Mouse (Mus musculus) heart, postnatal 0 days (tissue): ENCODE results near the gene Npcd. TPM values are rescaled to one million over a fixed set of nuclear protein-coding genes. Genes with fewer than 3 reads are reported as not detected.

Experiments
- ATAC-seq: fragments of 200-750 bp; cut with Nextera tagmentation; 2 replicates; pipeline ENCODE4 v1.8.0; 2017; ENCODE audit warnings: low read depth, moderate number of reproducible peaks, moderate library complexity; ENCODE audit not compliant: insufficient read depth
- DNase-seq: peaks from one replicate; pipeline ENCODE4 v3.0.0-alpha.2; 2016; ENCODE audit warnings: low spot score
- H3K27ac ChIP-seq: fragments of 300-500 bp; sonication (generic); 2 replicates; pipeline ENCODE4 v1.5.1; 2014; ENCODE audit warnings: low read depth, mild to moderate bottlenecking
- H3K27me3 ChIP-seq: fragments of 300-500 bp; sonication (generic); 2 replicates; pipeline ENCODE4 v1.6.1; 2014; ENCODE audit warnings: low read length, mixed read lengths; ENCODE audit not compliant: control insufficient read depth, insufficient read depth
- H3K36me3 ChIP-seq: fragments of 300-500 bp; sonication (generic); replicated peaks from 2 replicates; pipeline ENCODE4 v1.6.1; 2014; ENCODE audit warnings: low read length, mixed read lengths; ENCODE audit not compliant: control insufficient read depth, insufficient read depth
- H3K4me1 ChIP-seq: fragments of 300-500 bp; sonication (generic); 2 replicates; pipeline ENCODE4 v1.6.1; 2014; ENCODE audit warnings: antibody characterized with exemption; ENCODE audit not compliant: control insufficient read depth, insufficient read depth
- H3K4me2 ChIP-seq: fragments of 300-500 bp; sonication (generic); 2 replicates; pipeline ENCODE4 v1.6.1; 2014; ENCODE audit warnings: low read depth, mild to moderate bottlenecking, low read length, moderate library complexity
- H3K4me3 ChIP-seq: fragments of 300-500 bp; sonication (generic); 2 replicates; pipeline ENCODE4 v1.5.1; 2014; ENCODE audit warnings: low read depth, low read length
- H3K9ac ChIP-seq: fragments of 300-500 bp; sonication (generic); replicated peaks from 2 replicates; pipeline ENCODE4 v1.6.1; 2014; ENCODE audit warnings: low read depth, low read length, mixed read lengths
- H3K9me3 ChIP-seq: fragments of 300-500 bp; sonication (generic); replicated peaks from 2 replicates; pipeline ENCODE4 v1.6.1; 2016; ENCODE audit warnings: low read length; ENCODE audit not compliant: control insufficient read depth
- CTCF ChIP-seq: IDR thresholded peaks from 2 replicates; pipeline ENCODE4 v1.5.1; 2016; ENCODE audit warnings: antibody characterized with exemption, control low read depth, low read depth
- EP300 ChIP-seq: IDR thresholded peaks from 2 replicates; pipeline ENCODE4 v1.6.1; 2016; ENCODE audit warnings: antibody characterized with exemption, low read depth
- WGBS: fragments of 180-500 bp; shearing (Covaris S2); extraction: QIAGEN DNeasy Blood & Tissue Kit; methylation state at CpG from one replicate; pipeline ENCODE4 v1.1.7; 2014; 5-methylcytosine and 5-hydroxymethylcytosine counted together
- polyA plus RNA-seq: library from polyadenylated mRNA; unstranded; fragments of >200 nt; fragmentation: Nextera tagmentation; extraction: Ambion mirVana; gene quantifications from 2 replicates; pipeline ENCODE4 v1.2.1, GENCODE M21; 2015
- total RNA-seq: library from RNA; depleted of rRNA; stranded (reverse); fragments of >200 nt; gene quantifications from 2 replicates; pipeline ENCODE4 v1.2.3, GENCODE M21; 2014; ENCODE audit warnings: low replicate concordance

Gene Npcd
- total and polyA plus RNA-seq, 2 experiments from 2014 or later = 8.7 TPM; not detected in 1

GRCm38 (mm10) chr15:79859821-79860220 lies 25.8 kb upstream of the Npcd start:
- ATAC-seq = no peak
- no peaks in the 10 kb centered on the region for H3K36me3 ChIP-seq
- WGBS = 78% methylated on average over 9 of the region's 9 CpGs

GRCm38 (mm10) chr15:79858979-79859378 lies 24.9 kb upstream of the Npcd start:
- Histone ChIP-seq H3K9ac (no peak overlapping the region), H3K4me1 (no peaks in the 10 kb centered on the region), H3K9me3 (no peaks in the 10 kb centered on the region), H3K4me3 (no peak overlapping the region), H3K36me3 (no peaks in the 10 kb centered on the region), H3K27ac (no peak overlapping the region), H3K27me3 (no peaks in the 10 kb centered on the region), H3K4me2 (no peak overlapping the region)
- DNase-seq (peak; percentile 32), ATAC-seq (peak; percentile 82)
- TF ChIP-seq CTCF (no peak), EP300 (no peak)
- WGBS = 35% methylated on average over 5 of the region's 5 CpGs

More at GRCm38 (mm10) chr15:79859821-79860220, 25.8 kb upstream of the Npcd start:
- TF ChIP-seq CTCF (no peak), EP300 (no peak)
- DNase-seq = no peak
- H3K27ac ChIP-seq = no peak overlapping the region
- H3K4me1 ChIP-seq = no peaks in the 10 kb centered on the region
- no peaks in the 10 kb centered on the region for H3K9me3 ChIP-seq
- no peak overlapping the region for H3K4me2 ChIP-seq
- H3K9ac ChIP-seq = no peak overlapping the region
- H3K27me3 ChIP-seq = no peaks in the 10 kb centered on the region
- H3K4me3 ChIP-seq = no peak overlapping the region

- H3K36me3 ChIP-seq = no peaks in the 10 kb centered on the region
- peaks cover 9% of the 10 kb centered on the region; the same call in 1 of the 2 replicates for H3K4me1 ChIP-seq
- no peak overlapping the region for H3K4me3 ChIP-seq
- H3K9ac ChIP-seq = no peak overlapping the region
- TF ChIP-seq CTCF (no peak), EP300 (no peak)
- no peak overlapping the region for H3K4me2 ChIP-seq
- no peak for DNase-seq
- no peak for ATAC-seq
- no peaks in the 10 kb centered on the region; the same call in 1 of the 2 replicates for H3K9me3 ChIP-seq
- WGBS = 96% methylated on average over 2 of the region's 2 CpGs
- no peaks in the 10 kb centered on the region for H3K27me3 ChIP-seq
- H3K27ac ChIP-seq = no peak overlapping the region
These were observed 16.1 kb upstream of the Npcd start for GRCm38 (mm10) chr15:79850143-79850542.

- TF ChIP-seq CTCF (no peak), EP300 (no peak)
- ATAC-seq (peak; percentile 62), DNase-seq (no peak)
- Histone ChIP-seq H3K36me3 (no peaks in the 10 kb centered on the region), H3K9me3 (no peaks in the 10 kb centered on the region; the same call in 1 of the 2 replicates), H3K4me2 (no peak overlapping the region), H3K4me1 (peaks cover 9% of the 10 kb centered on the region; the same call in 1 of the 2 replicates), H3K4me3 (no peak overlapping the region), H3K9ac (no peak overlapping the region), H3K27ac (peak overlapping the region; percentile 58; the same call in 1 of the 2 replicates), H3K27me3 (no peaks in the 10 kb centered on the region)
- WGBS = 25% methylated on average over 5 of the region's 5 CpGs
These were observed 13.1 kb upstream of the Npcd start for GRCm38 (mm10) chr15:79847100-79847499.

- Histone ChIP-seq H3K4me3 (no peak overlapping the region), H3K4me1 (peaks cover 9% of the 10 kb centered on the region; the same call in 1 of the 2 replicates), H3K27ac (no peak overlapping the region), H3K4me2 (no peak overlapping the region), H3K36me3 (no peaks in the 10 kb centered on the region), H3K27me3 (no peaks in the 10 kb centered on the region), H3K9ac (no peak overlapping the region), H3K9me3 (no peaks in the 10 kb centered on the region; the same call in 1 of the 2 replicates)
- DNase-seq (no peak), ATAC-seq (no peak)
- TF ChIP-seq EP300 (no peak), CTCF (no peak)
- WGBS = 63% methylated on average over 4 of the region's 4 CpGs
These were observed 11.9 kb upstream of the Npcd start for GRCm38 (mm10) chr15:79845986-79846385.

DNA sequence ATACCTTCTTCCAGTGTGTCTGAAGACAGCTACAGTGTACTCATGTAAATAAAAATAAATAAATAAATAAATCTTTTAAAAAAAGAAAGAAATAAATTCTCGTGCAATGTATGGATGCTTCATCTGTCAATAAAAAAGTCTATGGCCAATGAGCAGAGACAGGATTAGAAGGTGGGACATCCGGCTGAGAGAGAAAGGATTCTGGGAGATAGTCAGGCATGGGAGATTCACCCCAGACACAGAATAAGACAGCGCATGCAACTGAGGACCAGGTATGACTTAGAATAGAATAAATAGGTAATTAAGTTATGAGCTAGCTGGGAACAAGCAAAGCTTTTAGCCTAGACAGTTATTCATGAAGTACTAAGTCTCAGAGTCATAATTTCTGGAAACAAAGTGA lies 8.9 kb upstream of the Npcd start:
- WGBS = 85% methylated on average over 3 of the region's 3 CpGs

More for the DNA sequence above, 8.9 kb upstream of the Npcd start:
- H3K9ac ChIP-seq = no peak overlapping the region
- H3K36me3 ChIP-seq = no peaks in the 10 kb centered on the region
- TF ChIP-seq CTCF (no peak), EP300 (no peak)
- no peaks in the 10 kb centered on the region for H3K27me3 ChIP-seq
- no peak overlapping the region for H3K27ac ChIP-seq
- H3K4me3 ChIP-seq = no peak overlapping the region
- H3K9me3 ChIP-seq = no peaks in the 10 kb centered on the region
- H3K4me2 ChIP-seq = no peak overlapping the region
- ATAC-seq (no peak), DNase-seq (no peak)
- peaks cover 9% of the 10 kb centered on the region; the same call in 1 of the 2 replicates for H3K4me1 ChIP-seq
